Mouse (Mus musculus) MEL (cell line): ENCODE results near the gene Prickle2. TPM values are rescaled to one million over a fixed set of nuclear protein-coding genes. Genes with fewer than 3 reads are reported as not detected.

ENCODE experiments used
- DNase-seq: peaks from one replicate; pipeline ENCODE4 v3.0.0; 2011; ENCODE audit warnings: low read depth, low spot score
- H3K27ac ChIP-seq: 2 replicates; pipeline ENCODE4 v1.5.1; 2012; ENCODE audit warnings: low read depth, mild to moderate bottlenecking, control low read depth, low read length, moderate library complexity; ENCODE audit not compliant: control insufficient read depth
- H3K27me3 ChIP-seq, 2 experiments: fragments of 150-350 bp in 1 of 2; sonication (generic) in 1 of 2; 2 replicates each; pipeline ENCODE4 v1.6.1; 2012; ENCODE audit warnings: low read length in 2 of 2, mild to moderate bottlenecking in 2 of 2, improper control_type of control experiment in 1 of 2, moderate library complexity in 1 of 2; ENCODE audit not compliant: insufficient read depth in 2 of 2, control insufficient read depth in 1 of 2
- H3K36me3 ChIP-seq, 2 experiments: 2 replicates each; pipeline ENCODE4 v1.6.1; 2012 to 2014; ENCODE audit warnings: low read length in 2 of 2, improper control_type of control experiment in 1 of 2, inconsistent platforms in 1 of 2, mild to moderate bottlenecking in 1 of 2; ENCODE audit not compliant: insufficient read depth in 2 of 2, control insufficient read depth in 1 of 2
- H3K4me1 ChIP-seq, 2 experiments: fragments of 150-350 bp in 1 of 2; sonication (generic) in 1 of 2; 2 replicates each; pipeline ENCODE4 v1.6.1; 2012; ENCODE audit warnings: low read length in 2 of 2, improper control_type of control experiment in 1 of 2, mild to moderate bottlenecking in 1 of 2; ENCODE audit not compliant: insufficient read depth in 2 of 2, control insufficient read depth in 1 of 2
- H3K4me3 ChIP-seq, 2 experiments: fragments of 150-350 bp in 1 of 2; sonication (generic) in 1 of 2; 2 replicates each; pipeline ENCODE4 v1.5.1; 2012; ENCODE audit warnings: low read depth in 2 of 2, low read length in 2 of 2, mild to moderate bottlenecking in 2 of 2, moderate library complexity in 2 of 2, control low read depth in 1 of 2, improper control_type of control experiment in 1 of 2; ENCODE audit not compliant: control insufficient read depth in 1 of 2, insufficient read depth in 1 of 2
- H3K79me2 ChIP-seq: 2 replicates; pipeline ENCODE4 v1.6.1; 2012; ENCODE audit warnings: mild to moderate bottlenecking, low read length, moderate library complexity; ENCODE audit not compliant: control insufficient read depth, poor library complexity, insufficient read depth
- H3K9ac ChIP-seq: 2 replicates; pipeline ENCODE4 v1.6.1; 2012; ENCODE audit warnings: low read depth, mild to moderate bottlenecking, control low read depth, low read length, moderate library complexity; ENCODE audit not compliant: control insufficient read depth, poor library complexity, severe bottlenecking
- H3K9me3 ChIP-seq: fragments of 150-350 bp; sonication (generic); replicated peaks from 2 replicates; pipeline ENCODE4 v1.6.1; 2012; ENCODE audit warnings: mild to moderate bottlenecking, low read length, improper control_type of control experiment, moderate library complexity; ENCODE audit not compliant: insufficient read depth
- CHD1 ChIP-seq: IDR thresholded peaks from 2 replicates; pipeline ENCODE4 v1.6.1; 2012; ENCODE audit warnings: low read depth, mild to moderate bottlenecking, inconsistent platforms, low read length, improper control_type of control experiment
- CHD2 ChIP-seq: IDR thresholded peaks from 2 replicates; pipeline ENCODE4 v1.6.1; 2011; ENCODE audit warnings: low read length, improper control_type of control experiment
- CTCF ChIP-seq, 3 experiments: IDR thresholded peaks in 2 of 3; conservative IDR thresholded peaks in 1 of 3; 2 replicates each; pipeline ENCODE4 v1.5.1; 2011 to 2012; ENCODE audit warnings: low read length in 3 of 3, low read depth in 2 of 3, mild to moderate bottlenecking in 2 of 3, improper control_type of control experiment in 1 of 3, inconsistent platforms in 1 of 3, mixed read lengths in 1 of 3, moderate library complexity in 1 of 3; ENCODE audit not compliant: control insufficient read depth in 1 of 3, insufficient read depth in 1 of 3, poor library complexity in 1 of 3, severe bottlenecking in 1 of 3
- GATA1 ChIP-seq: IDR thresholded peaks from 2 replicates; pipeline ENCODE4 v1.6.1; 2011; ENCODE audit warnings: low read depth, low read length, improper control_type of control experiment
- JUND ChIP-seq: IDR thresholded peaks from 2 replicates; pipeline ENCODE4 v1.6.1; 2011; ENCODE audit warnings: low read depth, mild to moderate bottlenecking, improper control_type of control experiment, low read length
- MAX ChIP-seq: IDR thresholded peaks from 2 replicates; pipeline ENCODE4 v1.6.1; 2011; ENCODE audit warnings: low read length, improper control_type of control experiment
- MAZ ChIP-seq: IDR thresholded peaks from 2 replicates; pipeline ENCODE4 v1.6.1; 2012; ENCODE audit warnings: low read depth, mild to moderate bottlenecking, inconsistent platforms, low read length, improper control_type of control experiment
- MYB ChIP-seq: IDR thresholded peaks from 2 replicates; pipeline ENCODE4 v1.6.1; 2011; ENCODE audit warnings: mild to moderate bottlenecking, low read depth, low read length, improper control_type of control experiment
- NELFE ChIP-seq: IDR thresholded peaks from 2 replicates; pipeline ENCODE4 v1.6.1; 2011; ENCODE audit warnings: low read depth, low read length, improper control_type of control experiment
- POLR2A ChIP-seq, 2 experiments: IDR thresholded peaks; 2 replicates each; pipeline ENCODE4 v1.6.1; 2011 to 2012; ENCODE audit warnings: low read length in 2 of 2, mild to moderate bottlenecking in 2 of 2, control low read depth in 1 of 2, improper control_type of control experiment in 1 of 2, low read depth in 1 of 2, moderate library complexity in 1 of 2; ENCODE audit not compliant: control insufficient read depth in 1 of 2, insufficient read depth in 1 of 2, poor library complexity in 1 of 2
- SIN3A ChIP-seq: IDR thresholded peaks from 2 replicates; pipeline ENCODE4 v1.6.1; 2012; ENCODE audit warnings: low read length, improper control_type of control experiment, inconsistent platforms
- TCF12 ChIP-seq: IDR thresholded peaks from 2 replicates; pipeline ENCODE4 v1.6.1; 2014; ENCODE audit warnings: low read depth, mild to moderate bottlenecking, inconsistent platforms, low read length, improper control_type of control experiment, moderate library complexity
- USF1 ChIP-seq: IDR thresholded peaks from 2 replicates; pipeline ENCODE4 v1.6.1; 2014; ENCODE audit warnings: low read depth, mild to moderate bottlenecking, inconsistent platforms, low read length, improper control_type of control experiment, moderate library complexity
- ZC3H11A ChIP-seq: IDR thresholded peaks from 2 replicates; pipeline ENCODE4 v1.6.1; 2012; ENCODE audit warnings: low read depth, mild to moderate bottlenecking, inconsistent platforms, low read length, improper control_type of control experiment
- ZMIZ1 ChIP-seq: IDR thresholded peaks from 2 replicates; pipeline ENCODE4 v1.6.1; 2012; ENCODE audit warnings: low read depth, mild to moderate bottlenecking, inconsistent platforms, low read length, improper control_type of control experiment, moderate library complexity
- ZNF384 ChIP-seq: IDR thresholded peaks from 2 replicates; pipeline ENCODE4 v1.6.1; 2012; ENCODE audit warnings: low read depth, mild to moderate bottlenecking, inconsistent platforms, low read length, improper control_type of control experiment
- polyA plus RNA-seq, 2 experiments: library from polyadenylated mRNA; stranded (reverse) in 1 of 2; unstranded in 1 of 2; fragments of >175 nt in 1 of 2; fragments of >200 nt in 1 of 2; gene quantifications; 2 replicates each; pipeline versions ENCODE4 v1.2.1 to v1.2.4; 2012; ENCODE audit warnings: low replicate concordance in 2 of 2, low read depth in 1 of 2; ENCODE audit not compliant: insufficient read length in 2 of 2, insufficient read depth in 1 of 2, missing spikeins in 1 of 2
- total RNA-seq: library from RNA; depleted of rRNA; stranded (reverse); fragments of 300-350 nt; gene quantifications from 2 replicates; pipeline ENCODE4 v1.2.3, GENCODE M21; 2012

Prickle2 gene
- total and polyA plus RNA-seq, 3 experiments, result not detected

DNA sequence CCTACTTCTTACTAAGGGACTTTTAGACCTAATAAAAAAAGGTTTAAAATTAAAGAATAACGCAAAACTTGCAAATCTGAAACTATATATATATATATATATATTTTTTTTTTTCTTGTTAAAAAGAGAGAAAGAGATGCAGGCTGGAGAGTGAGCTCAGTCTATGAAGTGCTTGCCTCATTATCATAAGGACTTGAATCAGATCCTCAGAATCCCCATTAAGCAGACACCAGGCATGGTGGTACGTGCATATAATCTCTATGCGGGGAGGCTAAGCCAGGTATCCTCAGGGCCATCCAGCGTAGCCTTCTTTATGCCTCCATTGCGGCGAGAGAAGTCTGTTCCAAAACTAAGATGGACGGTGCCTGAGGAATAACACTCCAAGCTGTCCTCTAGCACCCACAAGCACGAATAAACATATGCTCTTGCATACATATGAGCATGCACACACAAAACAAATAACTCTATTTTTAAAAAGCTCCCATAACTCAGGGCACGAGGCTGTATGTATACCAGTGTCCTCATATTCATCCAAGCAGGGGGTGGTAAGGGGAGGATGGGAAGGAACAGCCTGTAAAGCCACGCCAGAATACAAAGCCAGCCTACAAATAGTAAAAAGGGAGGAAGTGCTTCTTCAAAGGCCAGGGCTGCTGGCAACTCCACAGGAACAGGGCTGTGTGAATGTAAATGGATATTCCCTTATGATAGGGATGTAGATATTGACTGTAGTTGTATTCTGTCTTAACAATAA lies 358.5 kb downstream of the Prickle2 start:
- Histone ChIP-seq H3K4me1 (no peaks in the 10 kb centered on the region), H3K9ac (no peak overlapping the region), H3K36me3 (no peaks in the 10 kb centered on the region), H3K27ac (no peak overlapping the region), H3K4me3 (no peak overlapping the region), H3K27me3 (no peaks in the 10 kb centered on the region), H3K9me3 (no peaks in the 10 kb centered on the region), H3K79me2 (no peaks in the 10 kb centered on the region)
- TF ChIP-seq GATA1 (no peak), CHD2 (no peak), SIN3A (no peak), POLR2A (IDR thresholded peaks at IDR 0.05; ENCODE audit: control insufficient read depth in 1 of 2, insufficient read depth in 1 of 2, low read depth in 1 of 2, low read length in 2 of 2, poor library complexity in 1 of 2) (no peak), MAX (no peak), ZMIZ1 (no peak), USF1 (no peak), JUND (no peak), CTCF (IDR thresholded peaks at IDR 0.05 in 2 of 3, conservative IDR thresholded peaks at IDR 0.05 in 1 of 3; ENCODE audit: control insufficient read depth in 1 of 3, insufficient read depth in 1 of 3, low read depth in 2 of 3, low read length in 3 of 3, poor library complexity in 1 of 3, severe bottlenecking in 1 of 3) (no peak)
- no peak for DNase-seq

DNA sequence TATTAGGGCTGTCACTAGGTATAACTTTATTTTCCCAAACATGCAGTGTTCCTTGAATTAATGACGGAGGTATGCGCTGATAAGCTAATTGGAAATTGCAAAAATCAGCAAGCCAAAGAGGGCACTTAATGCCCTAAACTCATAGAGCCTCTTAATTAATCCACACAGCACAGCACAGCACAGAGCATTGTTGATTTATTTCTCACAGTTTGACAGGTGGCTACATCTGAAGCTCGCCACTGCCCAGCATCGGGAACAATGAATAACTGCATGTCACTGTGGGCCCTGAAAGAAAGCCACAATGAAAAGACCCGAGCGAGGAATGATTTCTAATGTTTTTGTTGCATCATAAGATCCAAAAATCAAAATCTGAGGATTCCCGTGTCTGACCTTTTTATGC lies 359.2 kb downstream of the Prickle2 start:
- H3K4me1 ChIP-seq, result no peaks in the 10 kb centered on the region
- no peaks in the 10 kb centered on the region for H3K9me3 ChIP-seq
- H3K79me2 ChIP-seq, result no peaks in the 10 kb centered on the region
- no peaks in the 10 kb centered on the region for H3K36me3 ChIP-seq
- H3K4me3 ChIP-seq, result no peak overlapping the region
- no peak for DNase-seq
- H3K9ac ChIP-seq, result no peak overlapping the region
- no peaks in the 10 kb centered on the region for H3K27me3 ChIP-seq
- no peak overlapping the region for H3K27ac ChIP-seq
- no peak for TF ChIP-seq NELFE
- TF ChIP-seq MYB, result no peak
- TF ChIP-seq TCF12, result no peak
- TF ChIP-seq SIN3A, result no peak
- no peak for TF ChIP-seq CTCF (IDR thresholded peaks at IDR 0.05 in 2 of 3, conservative IDR thresholded peaks at IDR 0.05 in 1 of 3; ENCODE audit: control insufficient read depth in 1 of 3, insufficient read depth in 1 of 3, low read depth in 2 of 3, low read length in 3 of 3, poor library complexity in 1 of 3, severe bottlenecking in 1 of 3)
- no peak for TF ChIP-seq ZC3H11A
- TF ChIP-seq CHD1, result no peak
- TF ChIP-seq MAZ, result no peak
- no peak for TF ChIP-seq JUND
- no peak for TF ChIP-seq ZNF384
- TF ChIP-seq, all 39 proteins: peak for 0
